Mouse (Mus musculus) stomach, postnatal 0 days (tissue): ENCODE results near the gene Noa1. TPM values are rescaled to one million over a fixed set of nuclear protein-coding genes. Genes with fewer than 3 reads are reported as not detected.

Source experiments
- ATAC-seq: fragments of 200-750 bp; cut with Nextera tagmentation; 2 replicates; pipeline ENCODE4 v1.8.0; 2017; ENCODE audit not compliant: low FRiP score, low TSS enrichment
- DNase-seq: peaks from one replicate; pipeline ENCODE4 v3.0.0-alpha.2; 2016; ENCODE audit warnings: low spot score
- H3K27ac ChIP-seq: fragments of 300-500 bp; sonication (generic); replicated peaks from 2 replicates; pipeline ENCODE4 v1.5.1; 2014; ENCODE audit warnings: mild to moderate bottlenecking, control low read depth
- H3K27me3 ChIP-seq: fragments of 300-500 bp; sonication (generic); 2 replicates; pipeline ENCODE4 v1.6.1; 2014; ENCODE audit warnings: low read length; ENCODE audit not compliant: control insufficient read depth, insufficient read depth
- H3K36me3 ChIP-seq: fragments of 300-500 bp; sonication (generic); 2 replicates; pipeline ENCODE4 v1.6.1; 2014; ENCODE audit warnings: low read length, mixed read lengths; ENCODE audit not compliant: control insufficient read depth, insufficient read depth
- H3K4me1 ChIP-seq: fragments of 300-500 bp; sonication (generic); replicated peaks from 2 replicates; pipeline ENCODE4 v1.6.1; 2014; ENCODE audit warnings: antibody characterized with exemption; ENCODE audit not compliant: control insufficient read depth, insufficient read depth
- H3K4me2 ChIP-seq: fragments of 300-500 bp; sonication (generic); replicated peaks from 2 replicates; pipeline ENCODE4 v1.6.1; 2014; ENCODE audit warnings: low read depth, mild to moderate bottlenecking, control low read depth, moderate library complexity
- H3K4me3 ChIP-seq: fragments of 300-500 bp; sonication (generic); 2 replicates; pipeline ENCODE4 v1.5.1; 2014; ENCODE audit warnings: low read depth, low read length, control low read depth
- H3K9ac ChIP-seq: fragments of 300-500 bp; sonication (generic); 2 replicates; pipeline ENCODE4 v1.6.1; 2014; ENCODE audit warnings: mild to moderate bottlenecking, low read length, control low read depth, mixed read lengths
- H3K9me3 ChIP-seq: fragments of 300-500 bp; sonication (generic); 2 replicates; pipeline ENCODE4 v1.6.1; 2016; ENCODE audit warnings: low read length; ENCODE audit not compliant: control insufficient read depth
- CTCF ChIP-seq: IDR thresholded peaks from 2 replicates; pipeline ENCODE4 v1.5.1; 2016; ENCODE audit warnings: antibody characterized with exemption, low read depth, mild to moderate bottlenecking, moderate library complexity
- EP300 ChIP-seq: optimal IDR thresholded peaks from 2 replicates; pipeline ENCODE3; 2016; ENCODE audit warnings: antibody characterized with exemption
- WGBS: fragments of 180-500 bp; shearing (Covaris S2); extraction: QIAGEN DNeasy Blood & Tissue Kit; methylation state at CpG from one replicate; pipeline ENCODE4 v1.1.7; 2014; 5-methylcytosine and 5-hydroxymethylcytosine counted together
- polyA plus RNA-seq: library from polyadenylated mRNA; unstranded; fragments of >200 nt; fragmentation: Nextera tagmentation; extraction: Ambion mirVana; gene quantifications from 2 replicates; pipeline ENCODE4 v1.2.1, GENCODE M21; 2015

Noa1 gene
- polyA plus RNA-seq, 1 experiment from 2014 or later, result 16.3 TPM

GRCm38 (mm10) chr5:77285685-77286084 is 24.2 kb downstream of the Noa1 start:
- H3K9ac ChIP-seq, result no peak overlapping the region
- no peaks in the 10 kb centered on the region for H3K27me3 ChIP-seq
- H3K36me3 ChIP-seq, result peaks cover 33% of the 10 kb centered on the region
- no peak overlapping the region for H3K27ac ChIP-seq
- H3K4me3 ChIP-seq, result no peak overlapping the region
- no peaks in the 10 kb centered on the region for H3K9me3 ChIP-seq
- 87% methylated on average over 7 of the region's 7 CpGs for WGBS
- no peaks in the 10 kb centered on the region for H3K4me1 ChIP-seq
- ATAC-seq (no peak), DNase-seq (no peak)
- H3K4me2 ChIP-seq, result no peak overlapping the region
- TF ChIP-seq CTCF (no peak), EP300 (no peak)

DNA sequence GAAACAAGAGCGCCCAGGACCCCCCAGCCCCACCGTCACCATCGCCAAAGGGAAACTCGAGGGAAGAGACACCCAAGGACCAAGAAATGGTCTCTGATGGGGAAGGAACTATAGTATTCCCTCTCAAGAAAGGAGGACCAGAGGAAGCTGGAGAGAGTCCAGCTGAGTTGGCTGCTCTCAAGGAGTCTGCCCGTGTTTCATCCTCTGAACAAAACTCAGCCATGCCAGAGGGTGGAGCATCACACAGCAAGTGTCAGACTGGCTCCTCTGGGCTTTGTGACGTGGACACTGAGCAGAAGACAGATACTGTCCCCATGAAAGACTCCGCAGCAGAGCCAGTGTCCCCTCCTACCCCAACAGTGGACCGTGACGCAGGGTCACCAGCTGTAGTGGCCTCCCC is 27.6 kb downstream of the Noa1 start:
- no peak for ATAC-seq
- Histone ChIP-seq H3K9me3 (no peaks in the 10 kb centered on the region), H3K27me3 (no peaks in the 10 kb centered on the region), H3K27ac (no peak overlapping the region), H3K4me3 (no peak overlapping the region), H3K36me3 (peaks cover 28% of the 10 kb centered on the region), H3K4me2 (no peak overlapping the region), H3K9ac (no peak overlapping the region), H3K4me1 (no peaks in the 10 kb centered on the region)
- no peak for DNase-seq
- WGBS, result 83% methylated on average over 9 of the region's 9 CpGs
- no peak for TF ChIP-seq EP300
- TF ChIP-seq CTCF, result no peak

GRCm38 (mm10) chr5:77281518-77282174 is 28.2 kb downstream of the Noa1 start:
- Histone ChIP-seq H3K4me2 (no peak overlapping the region), H3K27me3 (no peaks in the 10 kb centered on the region), H3K4me3 (no peak overlapping the region), H3K27ac (no peak overlapping the region), H3K9me3 (no peaks in the 10 kb centered on the region), H3K9ac (no peak overlapping the region), H3K4me1 (no peaks in the 10 kb centered on the region), H3K36me3 (peaks cover 28% of the 10 kb centered on the region)
- 86% methylated on average over 20 of the region's 20 CpGs for WGBS
- DNase-seq, result no peak
- no peak for ATAC-seq
- TF ChIP-seq EP300 (no peak), CTCF (no peak)

DNA sequence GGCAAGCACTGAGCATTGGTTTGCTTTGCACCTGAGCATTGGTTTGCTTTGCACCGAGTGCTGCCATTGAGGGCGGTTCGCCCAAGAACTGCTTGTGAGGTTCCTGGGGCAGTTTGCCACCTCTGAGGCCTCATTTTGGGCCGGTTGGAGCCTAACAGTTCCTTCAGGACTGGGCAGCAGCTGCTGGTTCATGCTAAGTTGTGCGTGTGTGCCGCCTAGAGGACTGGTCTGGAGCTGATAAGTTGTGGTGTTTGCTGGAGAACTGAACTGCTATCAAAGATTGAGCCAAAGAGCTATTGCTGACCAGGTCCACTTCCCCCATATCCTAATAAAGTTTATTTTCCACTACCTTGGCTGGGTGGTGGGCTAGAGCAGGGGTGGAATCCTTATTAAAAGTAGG is 32.7 kb downstream of the Noa1 start:
- no peak for DNase-seq
- Histone ChIP-seq H3K27me3 (no peaks in the 10 kb centered on the region), H3K9me3 (no peaks in the 10 kb centered on the region), H3K36me3 (peaks cover 27% of the 10 kb centered on the region), H3K9ac (no peak overlapping the region), H3K4me3 (no peak overlapping the region), H3K4me2 (no peak overlapping the region), H3K27ac (no peak overlapping the region), H3K4me1 (no peaks in the 10 kb centered on the region)
- no peak for ATAC-seq
- no peak for TF ChIP-seq CTCF
- no peak for TF ChIP-seq EP300
- WGBS, result 89% methylated on average over 6 of the region's 6 CpGs

DNA sequence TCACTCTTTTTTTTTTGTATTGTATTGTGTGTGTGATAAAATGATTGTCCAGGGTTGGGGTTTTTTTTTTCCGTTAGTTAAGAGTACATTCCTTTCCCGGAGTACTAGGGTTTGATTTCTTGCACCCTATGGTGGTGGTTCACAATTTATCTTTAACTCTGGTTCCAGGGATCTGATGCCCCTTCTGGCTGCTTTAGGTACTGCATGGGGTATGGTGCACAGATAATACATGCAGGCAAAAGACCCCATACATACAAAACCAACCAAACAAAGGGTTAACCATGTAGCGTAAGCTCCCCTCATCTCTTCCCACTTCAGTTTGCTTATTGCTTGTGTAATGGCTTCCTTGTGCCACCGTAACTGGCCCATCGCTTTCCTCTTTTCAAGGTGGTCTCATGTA is 33.9 kb downstream of the Noa1 start:
- peak; percentile 72 for TF ChIP-seq CTCF
- no peak for TF ChIP-seq EP300
- peaks cover 17% of the 10 kb centered on the region for H3K36me3 ChIP-seq
- WGBS, result 89% methylated on average over 5 of the region's 5 CpGs
- no peaks in the 10 kb centered on the region for H3K27me3 ChIP-seq
- no peak overlapping the region for H3K9ac ChIP-seq
- H3K4me1 ChIP-seq, result no peaks in the 10 kb centered on the region
- H3K4me2 ChIP-seq, result no peak overlapping the region
- ATAC-seq, result no peak
- H3K27ac ChIP-seq, result no peak overlapping the region
- DNase-seq, result peak; percentile 37
- H3K9me3 ChIP-seq, result no peaks in the 10 kb centered on the region
- no peak overlapping the region for H3K4me3 ChIP-seq

DNA sequence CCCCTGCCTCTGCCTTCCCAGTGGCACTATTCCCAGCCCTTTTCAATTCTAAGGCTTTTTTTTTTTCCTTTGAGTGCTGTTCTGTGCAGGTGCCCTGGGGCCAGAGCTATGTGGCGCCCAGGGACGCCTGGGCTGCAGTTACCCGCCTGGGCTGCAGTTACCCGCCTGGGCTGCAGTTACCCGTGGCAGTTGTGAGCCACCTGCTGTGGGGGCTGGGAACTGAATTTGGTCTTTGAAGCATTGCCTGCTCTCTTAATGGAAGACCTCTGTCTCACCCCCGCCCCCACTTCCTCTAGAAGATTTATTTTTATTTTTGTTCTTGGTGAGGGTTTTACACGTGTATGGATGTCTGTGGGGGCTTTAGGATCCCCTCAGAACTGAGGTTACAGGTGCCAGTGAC is 36.7 kb downstream of the Noa1 start:
- H3K36me3 ChIP-seq, result peaks cover 15% of the 10 kb centered on the region

More for the DNA sequence above, 36.7 kb downstream of the Noa1 start:
- no peak for DNase-seq
- Histone ChIP-seq H3K4me1 (no peaks in the 10 kb centered on the region), H3K9ac (no peak overlapping the region), H3K9me3 (no peaks in the 10 kb centered on the region), H3K27me3 (no peaks in the 10 kb centered on the region), H3K4me2 (no peak overlapping the region), H3K27ac (no peak overlapping the region), H3K4me3 (no peak overlapping the region)
- no peak for ATAC-seq
- WGBS, result 74% methylated on average over 7 of the region's 7 CpGs
- TF ChIP-seq CTCF (no peak), EP300 (no peak)
